Mouse (Mus musculus): ENCODE measurements around the gene Diablo. TPM values are rescaled to one million over a fixed set of nuclear protein-coding genes. Genes with fewer than 3 reads are reported as not detected.

The Diablo gene
- total RNA-seq, 1 experiment from 2014 or later = 63.9 TPM

- DNase-seq = peak; percentile 89
Observed at GRCm38 (mm10) chr5:123507936-123508723, 15.8 kb downstream of the Diablo start.

- no peak for DNase-seq
Observed at GRCm38 (mm10) chr5:123501973-123502372, 22.0 kb downstream of the Diablo start.

- DNase-seq = peak; percentile 67
Observed at GRCm38 (mm10) chr5:123499717-123500116, 24.3 kb downstream of the Diablo start.

DNA sequence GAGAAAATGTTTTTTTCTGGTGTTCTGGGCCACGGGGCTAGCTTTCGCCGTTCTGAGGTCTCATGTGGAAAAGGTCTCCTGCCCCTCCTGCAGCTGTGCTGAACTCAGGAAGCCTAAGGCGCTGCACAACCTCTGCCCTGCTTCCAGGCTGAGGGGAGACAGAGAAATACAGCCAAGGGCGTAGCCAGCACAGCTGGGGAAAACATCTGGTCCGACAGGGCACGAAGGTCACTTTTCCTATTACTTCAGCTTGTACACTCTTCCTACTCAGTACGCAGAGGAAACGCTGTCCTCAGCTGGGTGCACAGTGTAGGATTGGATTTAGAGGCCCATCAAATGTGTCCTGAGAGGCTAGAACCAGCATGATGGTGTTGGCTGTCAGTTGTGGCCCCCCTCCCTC, 34.0 kb downstream of the Diablo start:
- DNase-seq = peak; percentile 16

DNA sequence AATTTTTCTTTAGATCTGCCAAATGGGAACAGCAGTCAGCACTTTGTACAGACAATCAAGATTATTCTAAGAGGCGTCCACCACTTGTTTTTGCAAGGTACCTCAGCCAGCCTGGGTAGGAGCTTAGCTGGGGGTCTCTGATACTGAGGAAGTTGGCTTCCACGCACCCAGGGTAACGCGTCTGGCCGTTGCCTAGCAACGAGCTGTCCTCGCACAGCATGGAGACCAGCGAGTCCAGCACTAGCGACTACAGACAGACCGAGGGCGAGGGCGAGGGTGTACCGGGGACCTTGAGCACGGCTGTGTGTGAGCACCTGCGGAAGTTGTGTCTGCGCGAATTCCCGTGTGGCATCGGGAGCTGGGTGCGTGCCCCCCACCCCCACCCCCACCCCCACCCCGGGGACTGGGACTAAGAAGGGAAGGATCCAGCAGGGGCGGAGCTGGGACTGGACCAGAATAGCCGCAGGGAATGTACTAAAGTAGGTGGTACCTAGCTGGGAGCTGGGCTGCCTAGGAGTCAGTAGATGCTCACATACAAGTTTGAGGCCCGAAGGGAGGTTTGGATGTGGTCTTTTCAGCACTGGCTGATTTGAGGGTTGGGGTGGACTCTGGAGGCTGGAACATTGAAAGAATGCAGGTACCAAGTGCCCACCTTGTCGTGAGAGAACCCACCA, 34.7 kb downstream of the Diablo start, which contains the start of the genes Lrrc43 and Il31:
Lrrc43 (plus strand) TSS at position 194 of the 674 bp plus-strand sequence.
Il31 (minus strand) TSS at position 378 of the 674 bp plus-strand sequence.
- peak; percentile 19 for DNase-seq

DNA sequence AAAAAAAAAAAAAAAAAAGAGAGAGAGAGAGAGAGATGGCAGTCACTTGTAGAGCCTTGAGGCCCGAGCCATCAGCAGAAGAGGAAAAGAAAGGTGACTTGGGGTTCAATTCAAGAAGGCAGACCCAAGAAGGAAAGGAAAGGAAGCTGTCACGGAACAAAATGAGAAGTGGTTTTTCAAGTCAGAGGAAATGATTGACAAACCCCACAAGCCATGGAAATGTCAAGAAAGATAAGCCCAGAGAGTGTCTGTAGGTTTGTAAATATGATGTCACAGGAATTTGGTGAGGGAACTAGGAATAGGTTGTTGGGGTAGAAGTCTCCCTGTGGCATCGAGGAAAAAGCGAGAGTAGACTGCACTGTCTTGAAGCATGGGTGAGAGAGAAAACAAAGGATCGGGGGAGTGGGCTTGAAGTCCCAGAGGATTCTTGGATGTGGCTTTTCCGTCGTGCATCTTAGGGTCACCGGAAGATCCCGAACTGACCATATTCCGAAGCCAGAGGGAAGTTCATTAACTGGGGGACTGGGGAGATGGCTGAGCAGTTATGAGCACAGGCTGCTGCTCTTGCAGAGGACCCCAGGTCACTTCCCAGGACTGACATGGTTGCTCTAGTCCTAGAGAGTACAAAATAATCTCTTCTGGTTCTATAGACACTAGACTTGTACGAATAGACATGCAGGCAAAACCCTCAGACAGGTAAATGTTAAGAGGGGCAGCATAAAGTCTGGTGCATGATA, 36.1 kb downstream of the Diablo start:
- DNase-seq = no peak

DNA sequence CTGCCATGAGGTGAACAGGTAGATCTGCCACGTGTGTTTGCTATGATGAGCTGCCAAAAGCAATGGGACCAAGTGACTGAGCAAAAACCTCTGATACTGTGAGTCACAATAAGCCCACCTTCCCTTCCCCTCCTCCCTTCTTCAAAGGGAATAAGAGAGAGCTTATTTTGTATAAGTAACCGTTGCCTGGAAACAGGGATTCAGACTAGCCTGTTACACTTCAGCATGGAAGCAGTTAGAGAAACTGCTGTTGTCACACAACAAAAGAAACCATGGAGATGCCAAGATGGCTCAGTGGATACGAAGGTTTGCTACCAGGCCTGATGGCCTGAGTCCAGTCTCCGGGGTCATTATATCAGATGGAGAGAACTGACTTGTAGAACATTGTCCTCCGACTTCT, 50.2 kb downstream of the Diablo start:
- DNase-seq = no peak

DNA sequence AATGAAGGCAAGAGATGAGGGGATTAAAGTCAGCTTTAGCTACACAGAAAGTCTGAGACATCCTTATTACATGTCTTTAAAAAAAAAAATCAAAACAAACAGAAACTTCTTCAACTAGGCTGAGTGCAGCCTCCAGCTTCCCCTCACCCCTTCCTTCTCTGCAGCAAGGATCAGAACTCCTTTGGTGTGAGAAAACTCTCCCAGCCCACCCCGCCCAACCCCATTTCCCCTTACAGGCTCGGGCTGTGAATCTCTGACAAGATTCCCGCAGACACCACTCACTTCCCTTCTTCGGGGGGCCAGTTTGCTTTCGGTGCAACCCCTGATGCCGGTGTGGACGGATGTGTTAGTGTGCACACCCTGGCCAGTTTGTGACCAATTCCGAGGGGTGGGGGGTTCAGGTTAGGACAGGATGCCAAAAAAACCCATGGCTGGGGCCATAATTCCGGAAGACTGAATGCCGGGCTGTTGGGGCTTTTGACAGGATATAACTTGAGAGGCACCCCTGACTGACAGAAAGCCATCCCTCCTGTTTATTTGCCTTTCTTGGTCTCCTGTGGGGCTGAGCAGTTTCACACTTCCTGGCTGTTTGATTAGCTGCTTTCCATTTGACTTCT, 53.1 kb downstream of the Diablo start:
- no peak for DNase-seq

- DNase-seq = no peak
Observed at GRCm38 (mm10) chr5:123464638-123465037, 59.3 kb downstream of the Diablo start.

GRCm38 (mm10) chr5:123461420-123461819, 62.6 kb downstream of the Diablo start:
- DNase-seq = no peak

Small RNAs within 50 kb of the gene (microRNA-seq; reads per million reads assigned to microRNA genes)
- gene Mir7647 = 1.1 to 1.3 reads per million in 2 experiments

Other genes starting within 250 kb of the Diablo start
- gene Bcl7a, start 180.3 kb downstream of the Diablo start, total RNA-seq (2021) = 11.9 and 16.1 TPM in 2 replicates
- gene Mlxip, start 129.4 kb downstream of the Diablo start, total RNA-seq (2021) = 24.8 and 31.8 TPM in 2 replicates
- not detected in 2 replicates for gene Lrrc43, start 34.9 kb downstream of the Diablo start, total RNA-seq (2021)
- not detected in 2 replicates for gene Il31, start 34.7 kb downstream of the Diablo start, total RNA-seq (2021)
- 0.41 TPM in 1 of 2 replicates, not detected in the other for gene B3gnt4, start 13.7 kb downstream of the Diablo start, total RNA-seq (2021)
- gene Gm49027, start 1.3 kb upstream of the Diablo start, total RNA-seq (2021) = 10.0 and 10.7 TPM in 2 replicates
- gene Vps33a, start 48.9 kb upstream of the Diablo start, total RNA-seq (2021) = 42.0 and 43.7 TPM in 2 replicates
- 63.1 and 64.8 TPM in 2 replicates for gene Clip1, start 160.4 kb upstream of the Diablo start, total RNA-seq (2021)
- 46.9 and 58.0 TPM in 2 replicates for gene Zcchc8, start 196.9 kb upstream of the Diablo start, total RNA-seq (2021)
- 85.8 and 91.7 TPM in 2 replicates for gene Rsrc2, start 225.2 kb upstream of the Diablo start, total RNA-seq (2021)
- 8.5 and 10.7 TPM in 2 replicates for gene Kntc1, start 225.5 kb upstream of the Diablo start, total RNA-seq (2021)